Mouse (Mus musculus): ENCODE data around the gene Cobll1. TPM values are rescaled to one million over a fixed set of nuclear protein-coding genes. Genes with fewer than 3 reads are reported as not detected.

Cobll1 gene
- polyA plus RNA-seq, 1 experiment, result 10.7 TPM

DNA sequence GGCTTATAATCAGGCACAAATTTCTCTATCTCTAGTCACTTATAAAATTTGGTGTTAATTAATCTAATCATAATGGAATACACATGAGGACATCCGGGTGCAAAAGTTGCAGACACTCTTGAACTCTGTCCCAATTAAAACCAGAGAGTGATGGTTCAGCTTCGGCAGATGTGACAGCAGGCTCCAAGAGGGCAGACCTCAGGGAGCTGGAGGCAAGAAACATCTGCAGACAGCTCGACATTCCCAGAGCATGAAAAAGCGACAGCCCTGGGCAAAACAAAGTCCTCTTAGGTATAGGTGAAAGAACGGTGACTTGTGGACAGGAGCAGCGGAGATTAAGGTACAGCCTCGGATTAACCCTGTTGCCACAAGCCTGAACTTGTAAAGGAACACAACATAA is 35.5 kb downstream of the Cobll1 start:
- TF ChIP-seq POLR2A (IDR thresholded peaks at IDR 0.05; ENCODE audit: borderline replicate concordance, insufficient read depth, low read length), result no peak
- no peak for TF ChIP-seq CTCF (IDR thresholded peaks at IDR 0.05; ENCODE audit: borderline replicate concordance, insufficient read depth, low read depth, low read length)
- H3K27me3 ChIP-seq (ENCODE audit: control insufficient read depth, insufficient read depth, low read length), result no peaks in the 10 kb centered on the region
- WGBS, result 81% methylated on average over 7 of the region's 7 CpGs
- no peaks in the 10 kb centered on the region for H3K4me1 ChIP-seq (ENCODE audit: control insufficient read depth, insufficient read depth, low read length)
- no peak for DNase-seq
- H3K27ac ChIP-seq (ENCODE audit: insufficient read depth, low read length), result no peak overlapping the region
- H3K4me3 ChIP-seq (replicated peaks; ENCODE audit: insufficient read depth, low read depth, low read length), result no peak overlapping the region

DNA sequence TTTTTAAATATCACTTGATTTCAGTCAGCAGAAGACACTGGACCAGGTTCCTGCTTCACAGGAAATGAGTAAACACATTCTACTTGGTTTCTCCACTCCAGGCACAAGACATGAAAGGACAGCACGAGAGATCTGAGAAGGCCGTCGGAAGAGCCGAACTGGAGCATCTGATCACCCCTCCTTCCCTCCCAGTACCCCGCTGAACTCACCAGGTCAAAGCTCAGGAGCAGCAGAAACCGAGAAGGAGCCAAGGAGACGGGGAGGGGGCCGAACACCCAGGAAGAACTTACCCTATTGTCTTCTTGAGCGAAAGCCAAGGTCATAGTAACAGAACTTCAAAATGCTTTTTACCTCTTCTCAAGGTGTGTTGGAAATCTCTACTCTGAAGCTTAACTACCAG is 39.5 kb downstream of the Cobll1 start:
- no peak overlapping the region for H3K4me3 ChIP-seq (replicated peaks; ENCODE audit: insufficient read depth, low read depth, low read length)
- H3K27ac ChIP-seq (ENCODE audit: insufficient read depth, low read length), result no peak overlapping the region
- no peaks in the 10 kb centered on the region for H3K4me1 ChIP-seq (ENCODE audit: control insufficient read depth, insufficient read depth, low read length)
- no peak for TF ChIP-seq POLR2A (IDR thresholded peaks at IDR 0.05; ENCODE audit: borderline replicate concordance, insufficient read depth, low read length)
- TF ChIP-seq CTCF (IDR thresholded peaks at IDR 0.05; ENCODE audit: borderline replicate concordance, insufficient read depth, low read depth, low read length), result no peak
- no peak for DNase-seq
- WGBS, result 75% methylated on average over 9 of the region's 9 CpGs
- no peaks in the 10 kb centered on the region for H3K27me3 ChIP-seq (ENCODE audit: control insufficient read depth, insufficient read depth, low read length)

DNA sequence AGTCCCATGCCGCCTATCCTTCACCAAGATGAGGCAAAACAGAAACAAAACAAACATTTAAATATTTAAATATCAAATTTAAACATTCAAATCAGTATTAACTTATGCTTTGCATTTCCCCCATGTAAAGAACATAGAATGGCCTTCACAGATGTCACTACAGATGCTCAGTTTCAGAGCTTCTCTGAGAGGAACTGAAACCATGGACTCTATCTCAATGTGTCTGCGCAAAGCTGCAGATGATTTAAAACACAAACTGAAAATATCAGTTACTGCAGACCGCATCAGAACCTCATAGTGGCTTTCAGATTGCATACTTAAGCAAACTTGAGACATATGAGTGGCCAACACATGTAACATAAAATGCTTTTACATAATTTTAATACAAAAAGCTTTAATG is 40.6 kb downstream of the Cobll1 start:
- WGBS, result 96% methylated on average over 3 of the region's 3 CpGs
- Histone ChIP-seq H3K27me3 (ENCODE audit: control insufficient read depth, insufficient read depth, low read length) (no peaks in the 10 kb centered on the region), H3K4me1 (ENCODE audit: control insufficient read depth, insufficient read depth, low read length) (no peaks in the 10 kb centered on the region), H3K27ac (ENCODE audit: insufficient read depth, low read length) (no peak overlapping the region), H3K4me3 (replicated peaks; ENCODE audit: insufficient read depth, low read depth, low read length) (no peak overlapping the region)
- no peak for TF ChIP-seq POLR2A (IDR thresholded peaks at IDR 0.05; ENCODE audit: borderline replicate concordance, insufficient read depth, low read length)
- no peak for TF ChIP-seq CTCF (IDR thresholded peaks at IDR 0.05; ENCODE audit: borderline replicate concordance, insufficient read depth, low read depth, low read length)
- no peak for DNase-seq

DNA sequence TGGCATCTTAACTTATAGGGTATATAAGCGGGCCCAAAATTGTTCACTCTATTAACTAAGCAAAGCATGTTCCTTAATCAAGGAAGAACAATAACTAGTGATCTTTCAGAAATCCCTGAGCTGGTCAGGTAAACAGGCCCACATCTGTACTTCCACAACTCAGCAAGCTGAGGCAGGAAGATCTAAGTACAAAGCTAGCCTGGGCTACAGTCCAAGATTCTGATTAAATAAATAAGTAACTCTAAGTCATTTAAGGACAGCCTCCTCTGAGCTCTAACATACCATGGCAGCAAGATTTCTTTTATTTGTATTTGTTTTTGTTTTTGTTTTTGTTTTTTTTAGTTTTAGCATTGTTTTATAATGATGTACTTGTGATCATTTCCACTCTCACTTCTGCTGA is 42.2 kb downstream of the Cobll1 start:
- 98% methylated on average over 1 of the region's 1 CpGs for WGBS
- Histone ChIP-seq H3K27me3 (ENCODE audit: control insufficient read depth, insufficient read depth, low read length) (no peaks in the 10 kb centered on the region), H3K4me3 (replicated peaks; ENCODE audit: insufficient read depth, low read depth, low read length) (no peak overlapping the region), H3K27ac (ENCODE audit: insufficient read depth, low read length) (no peak overlapping the region), H3K4me1 (ENCODE audit: control insufficient read depth, insufficient read depth, low read length) (0 out of 2 replicates have a peak, but pooled peaks cover 2% of the 10 kb centered on the region)
- no peak for DNase-seq
- TF ChIP-seq CTCF (IDR thresholded peaks at IDR 0.05; ENCODE audit: borderline replicate concordance, insufficient read depth, low read depth, low read length) (no peak), POLR2A (IDR thresholded peaks at IDR 0.05; ENCODE audit: borderline replicate concordance, insufficient read depth, low read length) (no peak)

DNA sequence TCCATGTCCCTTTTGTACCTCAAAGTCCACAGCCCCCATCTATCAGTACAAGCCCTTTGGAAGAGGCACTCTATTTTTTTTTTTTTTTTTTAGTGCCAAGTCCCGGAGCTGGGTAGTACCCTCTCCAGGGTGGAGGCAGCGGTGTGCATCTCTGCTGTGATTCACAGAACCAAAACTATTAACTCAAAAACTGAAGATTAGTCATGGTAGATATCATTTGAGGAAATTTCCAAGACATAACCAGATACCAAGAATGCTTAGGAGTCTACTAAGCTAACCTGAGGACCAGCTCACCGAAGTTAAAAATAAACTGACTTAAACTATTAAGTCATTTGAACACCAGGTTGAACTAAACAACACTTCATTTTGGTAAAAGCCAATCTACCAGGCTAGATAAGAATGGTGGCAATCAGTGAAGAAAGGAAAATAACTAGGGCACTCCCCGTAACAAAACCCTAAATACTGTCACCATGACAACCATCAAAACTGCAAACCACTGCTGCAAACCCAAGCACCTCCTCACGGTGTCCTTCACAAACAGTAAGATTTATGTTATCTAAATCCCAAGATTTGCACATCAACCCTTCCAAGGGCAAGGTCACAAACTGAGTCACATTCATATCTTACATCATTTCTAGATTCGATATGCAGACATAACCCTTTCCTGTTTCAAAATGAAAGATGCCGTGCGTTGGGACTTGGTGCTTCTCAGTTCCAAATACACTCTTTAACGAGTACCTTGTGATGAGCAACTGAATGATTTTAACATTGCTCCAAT is 43.8 kb downstream of the Cobll1 start:
- Histone ChIP-seq H3K27me3 (ENCODE audit: control insufficient read depth, insufficient read depth, low read length) (no peaks in the 10 kb centered on the region), H3K27ac (ENCODE audit: insufficient read depth, low read length) (no peak overlapping the region), H3K4me3 (replicated peaks; ENCODE audit: insufficient read depth, low read depth, low read length) (no peak overlapping the region), H3K4me1 (ENCODE audit: control insufficient read depth, insufficient read depth, low read length) (0 out of 2 replicates have a peak, but pooled peaks cover 2% of the 10 kb centered on the region)
- DNase-seq, result no peak
- WGBS, result 85% methylated on average over 9 of the region's 9 CpGs
- TF ChIP-seq POLR2A (IDR thresholded peaks at IDR 0.05; ENCODE audit: borderline replicate concordance, insufficient read depth, low read length) (no peak), CTCF (IDR thresholded peaks at IDR 0.05; ENCODE audit: borderline replicate concordance, insufficient read depth, low read depth, low read length) (no peak)

DNA sequence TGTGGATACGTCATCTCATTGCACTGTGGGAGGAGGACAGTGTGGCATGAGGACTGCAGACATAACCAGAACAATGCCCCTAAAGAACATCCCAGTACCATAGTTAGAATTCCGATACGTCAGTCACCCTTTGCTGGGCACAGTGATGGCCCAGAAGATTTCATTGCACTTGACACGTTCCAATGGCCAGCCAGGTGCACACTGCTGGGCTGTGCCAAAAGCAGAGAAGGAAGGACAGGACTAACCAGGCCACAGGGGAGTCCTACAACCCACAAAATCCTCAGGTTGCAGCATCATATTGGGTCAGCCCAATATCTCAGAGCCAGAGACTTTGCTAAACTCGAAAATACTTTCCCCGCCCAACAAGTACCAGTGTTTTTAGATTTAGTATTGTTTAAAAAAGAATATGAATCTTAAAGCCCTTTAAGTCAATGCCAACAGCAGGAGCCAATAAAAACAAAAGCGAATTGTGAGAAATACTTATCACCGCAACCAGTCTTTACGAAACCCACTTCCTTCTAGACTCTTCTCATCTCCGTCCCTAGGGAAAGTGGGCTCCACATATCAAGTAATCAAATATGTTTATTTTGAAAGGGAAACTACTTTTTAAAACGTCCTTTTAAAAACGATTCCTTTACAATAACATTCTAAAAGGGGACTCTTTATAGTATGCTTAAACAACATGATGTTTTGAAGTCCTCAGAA is 46.0 kb downstream of the Cobll1 start:
- Histone ChIP-seq H3K4me1 (ENCODE audit: control insufficient read depth, insufficient read depth, low read length) (0 out of 2 replicates have a peak, but pooled peaks cover 2% of the 10 kb centered on the region), H3K27ac (ENCODE audit: insufficient read depth, low read length) (no peak overlapping the region; the same call in 1 of the 2 replicates), H3K4me3 (replicated peaks; ENCODE audit: insufficient read depth, low read depth, low read length) (no peak overlapping the region), H3K27me3 (ENCODE audit: control insufficient read depth, insufficient read depth, low read length) (no peaks in the 10 kb centered on the region)
- TF ChIP-seq CTCF (IDR thresholded peaks at IDR 0.05; ENCODE audit: borderline replicate concordance, insufficient read depth, low read depth, low read length) (no peak), POLR2A (IDR thresholded peaks at IDR 0.05; ENCODE audit: borderline replicate concordance, insufficient read depth, low read length) (no peak)
- no peak for DNase-seq
- 82% methylated on average over 12 of the region's 12 CpGs for WGBS

DNA sequence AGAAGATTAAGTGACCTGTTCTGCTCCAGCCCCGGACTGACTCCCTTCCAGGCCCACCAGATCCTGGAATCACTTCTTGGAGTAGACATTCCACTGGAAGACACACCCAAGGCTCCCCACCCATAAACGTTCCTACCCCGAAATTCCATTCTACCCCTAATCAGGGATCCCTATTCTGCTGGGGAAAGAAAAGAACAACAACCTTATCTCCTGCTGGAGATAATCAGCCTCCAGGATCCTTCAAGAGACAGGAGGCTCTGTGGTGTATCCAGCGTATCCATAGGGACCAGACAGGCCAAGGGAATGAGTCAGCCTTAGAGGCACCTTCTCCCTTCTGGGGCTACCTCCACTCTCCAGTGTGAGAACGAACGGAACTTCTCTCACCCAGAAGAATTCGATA is 47.8 kb downstream of the Cobll1 start:
- H3K27ac ChIP-seq (ENCODE audit: insufficient read depth, low read length), result no peak overlapping the region
- H3K4me3 ChIP-seq (replicated peaks; ENCODE audit: insufficient read depth, low read depth, low read length), result no peak overlapping the region
- WGBS, result 80% methylated on average over 7 of the region's 7 CpGs
- no peaks in the 10 kb centered on the region for H3K27me3 ChIP-seq (ENCODE audit: control insufficient read depth, insufficient read depth, low read length)
- DNase-seq, result no peak
- no peak for TF ChIP-seq POLR2A (IDR thresholded peaks at IDR 0.05; ENCODE audit: borderline replicate concordance, insufficient read depth, low read length)
- no peak for TF ChIP-seq CTCF (IDR thresholded peaks at IDR 0.05; ENCODE audit: borderline replicate concordance, insufficient read depth, low read depth, low read length)
- 0 out of 2 replicates have a peak, but pooled peaks cover 2% of the 10 kb centered on the region for H3K4me1 ChIP-seq (ENCODE audit: control insufficient read depth, insufficient read depth, low read length)
